Mouse (Mus musculus) brain, embryonic 14.5 days (tissue): ENCODE results near the gene Fkbp4. TPM values are rescaled to one million over a fixed set of nuclear protein-coding genes. Genes with fewer than 3 reads are reported as not detected.
A peak's percentile ranks its signal among the peaks of the same experiment; 100 is the strongest.
"Not testable (repeated sequence)": the region's sequence is repeated elsewhere in the genome, so short reads cannot be mapped to it uniquely, and the experiment has no call there.

Source experiments
- DNase-seq: peaks from one replicate; pipeline ENCODE4 v3.0.0-alpha.2; 2011; ENCODE audit warnings: low read depth
- CTCF ChIP-seq: fragments of 200-500 bp; IDR thresholded peaks from 2 replicates; pipeline ENCODE4 v1.5.1; 2012; ENCODE audit warnings: inconsistent platforms, mild to moderate bottlenecking, moderate library complexity, borderline replicate concordance; ENCODE audit not compliant: insufficient read depth, insufficient read length; ENCODE audit errors: extremely low read depth
- POLR2A ChIP-seq: fragments of 200-500 bp; IDR thresholded peaks from 2 replicates; pipeline ENCODE4 v1.6.1; 2012; ENCODE audit warnings: mild to moderate bottlenecking, inconsistent platforms, borderline replicate concordance; ENCODE audit not compliant: poor library complexity, insufficient read depth, insufficient read length, severe bottlenecking; ENCODE audit errors: extremely low read depth
- polyA plus RNA-seq: library from polyadenylated mRNA; depleted of rRNA; stranded (reverse); fragments of >200 nt; gene quantifications from 2 replicates; pipeline ENCODE4 v1.2.3, GENCODE M21; 2012

Fkbp4 gene
- polyA plus RNA-seq, 1 experiment = 249 TPM

DNA sequence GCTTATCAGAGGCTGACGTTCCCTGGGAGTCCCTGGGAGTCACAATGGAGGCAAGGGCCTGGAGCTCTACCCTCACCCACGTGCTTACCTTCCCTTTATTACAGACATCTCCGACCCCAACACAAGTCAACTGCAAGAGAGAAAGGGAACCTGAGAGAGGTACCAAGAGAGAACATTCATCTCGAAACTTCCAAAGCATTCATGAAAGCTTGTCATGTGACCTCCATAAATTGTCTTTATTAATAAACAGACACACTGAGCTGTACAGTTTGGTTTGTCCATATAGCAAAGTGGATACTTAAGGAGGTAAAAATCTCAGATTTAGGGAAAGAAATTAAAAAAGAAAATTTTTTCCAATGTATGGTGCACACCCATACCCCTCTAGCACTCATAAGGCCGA lies 22.3 kb downstream of the Fkbp4 start:
- DNase-seq = no peak
- TF ChIP-seq CTCF = no peak
- no peak for TF ChIP-seq POLR2A

DNA sequence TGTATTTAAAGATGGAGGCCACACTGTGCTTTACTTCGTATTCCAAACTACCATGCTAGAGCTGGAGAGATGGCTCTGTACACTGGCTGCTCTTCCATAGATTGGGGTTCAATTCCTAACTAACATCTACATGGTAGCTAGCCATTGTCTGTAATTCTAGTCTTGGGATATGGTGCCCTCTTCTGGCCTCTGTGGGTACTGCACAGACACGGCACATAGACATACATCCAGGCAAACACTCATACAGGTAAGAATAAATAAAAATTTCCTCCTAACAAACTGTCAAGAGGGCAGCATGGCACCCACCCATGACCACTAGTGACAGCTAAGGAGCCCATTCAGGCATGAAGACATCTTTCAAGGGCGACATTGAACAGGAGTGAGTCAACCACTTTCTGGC lies 27.4 kb downstream of the Fkbp4 start:
- DNase-seq = peak; percentile 81
- no peak for TF ChIP-seq POLR2A
- TF ChIP-seq CTCF = peak; percentile 79; the same call in 1 of the 2 replicates

DNA sequence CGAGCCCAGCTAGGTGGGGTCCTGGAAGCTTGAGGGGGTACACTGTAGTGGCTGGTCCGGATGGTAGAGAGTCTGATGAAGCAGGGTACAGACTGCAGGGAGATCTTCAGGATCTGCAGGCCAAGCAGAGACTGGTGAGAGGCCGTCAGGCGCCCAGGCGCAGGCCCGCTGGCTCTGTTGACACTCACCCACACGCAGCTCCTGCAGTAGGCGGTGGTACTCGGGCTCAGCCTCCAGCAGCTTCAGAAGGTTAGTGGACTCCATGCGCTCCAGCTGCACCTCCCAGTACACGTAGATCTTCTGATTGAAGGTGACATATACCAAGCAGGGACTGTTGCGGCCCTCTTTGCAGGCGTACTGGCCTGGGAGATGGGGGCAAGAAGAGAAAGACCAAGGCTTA lies 28.2 kb downstream of the Fkbp4 start:
- TF ChIP-seq CTCF (no peak), POLR2A (no peak)
- no peak for DNase-seq

DNA sequence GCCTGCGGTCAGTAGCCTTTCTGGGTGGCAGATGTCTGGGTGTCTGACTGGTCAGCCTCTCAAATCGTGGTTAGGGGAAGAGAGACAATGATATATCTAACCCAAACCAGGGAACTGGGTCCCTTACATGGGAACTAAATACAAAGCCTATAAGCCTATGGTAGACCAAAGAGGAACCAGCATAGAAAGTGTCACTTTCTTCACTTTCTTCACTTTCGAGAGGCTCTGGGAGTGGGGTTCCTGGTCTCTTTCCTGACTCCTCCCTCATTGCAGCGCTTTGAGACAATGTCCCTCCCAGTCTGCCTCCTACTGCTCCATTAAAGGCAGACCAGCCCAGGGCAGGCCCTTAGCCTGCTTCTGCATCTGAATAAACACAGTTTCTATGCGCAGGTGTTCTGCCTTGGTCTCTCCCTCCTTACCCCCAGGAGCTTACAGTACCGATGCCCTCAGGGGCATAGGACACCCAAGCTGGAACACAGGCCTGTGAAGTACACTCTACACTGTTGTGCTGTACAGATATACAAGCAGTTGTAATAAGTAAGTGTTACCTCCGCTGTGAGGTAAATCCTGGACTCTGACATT lies 29.8 kb downstream of the Fkbp4 start:
- DNase-seq = no peak
- TF ChIP-seq POLR2A (no peak), CTCF (no peak)

DNA sequence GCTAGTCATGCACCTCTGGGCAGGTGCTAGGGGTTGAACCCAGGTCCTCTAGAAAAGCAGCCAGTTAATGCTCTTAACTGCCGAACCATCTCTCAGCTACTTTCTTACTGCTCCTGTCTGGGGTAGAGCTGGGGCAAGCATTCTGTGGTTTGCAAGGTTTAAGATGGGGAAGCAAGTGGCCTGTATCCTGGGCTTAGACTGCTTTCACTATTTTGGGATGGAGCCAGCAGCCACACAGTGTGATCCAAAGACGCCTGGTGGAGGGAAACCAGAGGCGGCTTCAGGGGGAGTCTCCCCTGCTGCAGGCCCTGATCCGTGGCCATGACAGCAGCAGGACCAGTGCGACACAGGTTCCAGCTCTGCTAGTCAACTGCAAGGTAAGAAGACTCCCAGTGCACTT lies 33.8 kb downstream of the Fkbp4 start:
- no peak for DNase-seq
- TF ChIP-seq POLR2A (no peak), CTCF (no peak)

DNA sequence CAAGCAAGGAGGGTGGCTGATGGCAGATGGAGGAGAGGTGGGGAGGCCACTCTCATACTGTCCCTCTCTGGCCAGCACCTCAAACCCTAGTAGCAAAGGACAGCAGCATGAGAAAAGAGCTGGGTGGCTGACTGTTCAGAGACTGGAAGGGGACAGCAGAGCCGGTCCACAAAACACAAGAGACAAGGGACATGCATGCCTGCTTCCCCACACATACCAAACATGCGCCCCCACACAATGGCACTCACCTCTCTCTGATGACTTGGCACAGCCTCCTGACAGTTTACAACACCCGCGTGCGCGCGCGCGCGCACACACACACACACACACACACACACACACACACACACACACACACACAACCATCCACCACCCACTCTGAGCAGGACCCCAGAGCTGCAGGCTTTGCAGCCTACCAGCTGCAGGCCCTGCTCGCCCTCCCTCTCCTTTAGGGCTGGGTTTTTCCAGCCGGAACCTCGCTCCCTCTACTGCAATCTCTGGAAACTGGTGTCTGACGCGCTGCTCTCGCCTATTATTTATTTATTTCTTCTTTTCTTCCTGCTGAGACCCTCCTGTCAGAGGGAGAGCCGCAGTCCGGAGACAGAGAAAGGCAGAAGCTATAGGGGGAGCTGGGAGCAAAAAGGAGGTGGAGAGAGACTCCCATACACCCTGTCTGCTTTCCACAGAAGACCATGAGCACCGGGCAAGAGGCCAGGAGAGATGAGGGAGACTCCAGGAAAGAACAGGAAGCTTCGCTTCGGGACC lies 38.9 kb downstream of the Fkbp4 start:
- peak; percentile 77 for DNase-seq
- TF ChIP-seq POLR2A = no peak
- TF ChIP-seq CTCF = no peak

DNA sequence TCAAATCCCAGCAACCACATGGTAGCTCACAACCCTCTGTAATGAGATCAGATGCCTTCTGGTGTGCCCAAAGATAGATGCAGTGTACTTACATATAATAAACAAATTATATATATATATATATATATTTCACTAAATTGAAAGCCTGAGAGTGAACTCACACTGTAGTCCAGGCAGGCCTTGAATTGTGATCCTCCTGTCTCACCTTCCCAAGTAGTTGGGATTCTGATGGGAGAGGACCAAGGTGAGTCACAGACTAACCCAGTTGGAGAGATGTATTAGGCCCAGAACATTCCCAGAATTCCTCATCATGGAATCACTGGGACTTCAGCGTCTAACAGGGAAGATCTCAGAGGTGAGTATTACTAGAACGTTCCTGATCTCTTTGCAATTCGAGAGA lies 39.5 kb downstream of the Fkbp4 start, which contains the start of gene Nrip2:
TSS of gene Nrip2 (plus strand) at position 301 of the 400 bp plus-strand sequence.
- no peak for DNase-seq
- TF ChIP-seq POLR2A (no peak), CTCF (no peak)

DNA sequence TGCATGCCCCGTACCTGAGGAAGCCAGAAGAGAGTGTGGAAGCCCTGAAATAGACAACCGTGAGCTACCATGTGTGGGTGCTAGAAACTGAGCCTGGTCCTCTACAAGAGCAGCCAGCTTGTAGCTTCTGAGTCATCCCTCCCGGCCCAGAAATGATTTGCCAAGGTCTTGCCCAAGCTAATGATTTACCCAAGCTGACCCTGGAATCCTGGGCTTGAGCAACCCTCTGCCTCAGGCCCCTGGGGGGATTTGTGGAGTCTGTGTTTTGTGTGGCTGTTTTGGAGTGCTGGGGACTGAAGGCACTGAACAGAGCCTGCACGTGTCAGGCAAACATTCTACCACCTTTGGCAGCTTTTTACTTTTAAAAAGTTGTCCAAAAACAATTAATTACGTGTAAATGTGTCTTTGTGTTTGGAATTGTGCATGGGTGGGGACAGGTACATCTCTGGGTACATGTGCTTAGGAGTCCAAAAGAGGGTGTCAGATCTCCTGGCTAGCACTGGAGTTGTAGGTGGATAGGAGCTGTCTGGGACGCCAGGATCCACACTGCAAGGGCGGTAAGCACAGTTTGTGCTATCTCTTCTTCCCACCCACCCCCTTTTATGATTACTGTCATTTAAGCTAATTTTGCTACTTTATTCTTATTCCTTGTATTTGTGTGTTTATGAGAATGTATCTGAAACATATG lies 40.8 kb downstream of the Fkbp4 start:
- no peak for DNase-seq
- TF ChIP-seq CTCF = no peak
- TF ChIP-seq POLR2A = no peak

DNA sequence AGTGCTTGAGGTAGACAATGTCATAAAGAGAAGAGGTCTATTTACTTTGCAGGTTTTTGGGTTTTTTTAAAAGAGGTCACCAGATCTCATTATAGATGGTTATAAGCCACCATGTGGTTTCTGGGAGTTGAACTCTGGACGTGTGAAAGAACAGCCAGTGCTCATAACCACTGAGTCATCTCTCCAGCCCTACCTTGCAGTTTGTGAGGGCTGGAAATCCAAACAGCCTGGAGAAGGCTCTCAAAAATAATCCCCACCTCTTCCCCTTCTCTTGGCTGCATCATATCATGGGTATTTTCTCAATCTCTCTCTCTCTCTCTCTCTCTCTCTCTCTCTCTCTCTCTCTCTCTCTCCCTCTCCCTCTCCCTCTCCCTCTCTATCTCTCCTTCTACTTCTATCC lies 47.8 kb downstream of the Fkbp4 start:
- TF ChIP-seq CTCF (no peak), POLR2A (no peak)
- DNase-seq = no peak

DNA sequence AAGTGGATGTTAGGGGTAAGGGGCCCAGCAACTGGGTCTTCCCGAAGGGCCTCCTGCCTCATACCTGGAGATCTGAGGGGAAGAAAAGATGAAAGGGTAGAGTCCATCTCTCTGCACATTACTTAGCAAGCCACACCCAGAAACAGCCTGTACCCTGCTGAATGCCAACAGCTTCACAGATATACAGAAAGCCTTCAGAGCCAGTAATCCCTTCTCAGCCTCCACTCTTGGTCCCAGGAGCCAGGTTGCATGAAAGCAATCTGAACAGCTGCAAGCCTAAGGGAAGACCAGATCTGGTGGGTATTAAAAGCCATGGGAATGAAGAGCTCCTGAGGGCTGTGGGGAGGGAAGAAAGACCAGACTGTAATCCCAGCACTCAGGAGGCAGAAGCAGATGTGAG lies 49.3 kb downstream of the Fkbp4 start:
- DNase-seq = no peak
- no peak for TF ChIP-seq POLR2A
- TF ChIP-seq CTCF = no peak

DNA sequence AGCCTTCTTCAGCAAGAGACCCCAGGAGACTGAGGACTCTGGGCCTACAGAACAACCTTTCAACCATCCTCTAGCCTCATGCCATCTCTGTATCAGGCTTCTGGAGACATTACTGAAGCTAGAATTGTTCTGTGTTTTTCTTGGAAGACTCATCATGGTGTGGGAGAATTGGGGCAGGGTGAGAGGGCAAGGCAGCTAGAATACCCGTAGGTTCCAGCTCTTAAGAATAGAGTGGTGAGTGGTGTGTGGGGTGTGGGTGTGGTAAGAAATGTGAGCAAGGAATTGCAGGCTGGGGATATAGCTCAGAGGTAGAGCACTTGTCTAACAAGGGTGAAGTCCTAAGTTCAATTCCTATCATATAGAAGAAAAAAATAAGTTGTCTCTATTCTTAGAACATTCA lies 53.5 kb downstream of the Fkbp4 start:
- TF ChIP-seq CTCF (no peak), POLR2A (no peak)
- no peak for DNase-seq

DNA sequence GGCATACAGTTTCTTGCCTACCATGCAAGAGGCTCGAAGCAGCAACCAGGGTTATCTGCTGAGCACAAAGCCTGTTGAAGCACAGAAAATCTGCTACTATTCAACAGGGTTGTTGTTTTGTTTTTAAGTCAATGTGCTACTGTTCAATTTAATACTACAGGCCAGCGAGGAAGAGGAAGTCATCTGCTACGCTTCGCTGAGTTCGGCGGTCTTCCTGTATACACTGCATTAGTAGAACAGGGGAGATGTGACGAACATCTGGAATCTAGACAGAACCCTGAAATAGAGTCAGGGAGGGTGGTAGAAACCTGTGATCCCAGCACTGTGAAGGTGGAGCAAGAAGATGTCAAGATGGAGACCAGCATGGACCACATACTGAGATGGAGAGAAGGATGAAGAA lies 54.7 kb downstream of the Fkbp4 start:
- DNase-seq = no peak
- no peak for TF ChIP-seq POLR2A
- TF ChIP-seq CTCF = no peak

DNA sequence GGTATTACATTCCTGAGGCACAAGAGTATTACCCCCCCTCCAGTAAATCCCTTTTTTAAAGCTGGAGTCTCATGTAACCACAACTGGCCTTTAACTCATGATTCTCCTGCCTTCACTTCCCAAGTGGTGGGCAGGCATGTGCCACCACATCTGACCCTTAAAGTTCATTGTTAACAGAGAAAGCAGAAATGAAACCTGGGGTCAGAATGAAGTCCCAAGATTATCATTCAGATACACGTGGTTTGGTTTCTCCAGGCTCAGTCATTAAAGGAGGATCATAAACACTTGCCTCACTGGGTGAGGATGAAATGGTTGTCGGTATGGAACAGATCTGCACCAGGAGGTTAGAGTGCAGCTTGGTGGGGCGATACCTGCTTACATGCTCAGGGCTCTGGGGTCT lies 57.2 kb downstream of the Fkbp4 start:
- no peak for TF ChIP-seq POLR2A
- no peak for TF ChIP-seq CTCF

DNA sequence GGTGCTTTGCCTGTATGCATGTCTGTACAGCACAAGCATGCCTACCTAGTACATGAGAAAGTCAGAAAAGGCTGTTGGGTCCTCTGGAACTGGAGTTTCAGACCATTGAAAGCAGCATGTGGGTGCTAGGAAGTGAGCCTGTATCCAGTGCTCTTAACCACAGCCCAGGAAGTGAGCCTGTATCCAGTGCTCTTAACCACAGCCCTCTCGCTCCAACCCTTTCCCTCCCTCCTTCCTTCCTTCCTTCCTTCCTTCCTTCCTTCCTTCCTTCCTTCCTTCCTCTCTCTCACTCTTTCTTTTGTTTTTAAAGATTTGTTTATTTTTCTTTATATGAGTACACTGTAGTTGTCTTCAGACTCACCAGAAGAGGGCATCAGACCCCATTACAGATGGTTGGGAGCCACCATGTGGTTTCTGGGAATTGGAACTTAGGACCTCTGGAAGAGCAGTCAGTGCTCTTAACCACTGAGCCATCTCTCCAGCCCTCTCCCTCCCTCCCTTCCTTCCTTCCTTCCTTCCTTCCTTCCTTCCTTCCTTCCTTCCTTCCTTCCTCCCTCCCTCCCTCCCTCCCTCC lies 57.8 kb downstream of the Fkbp4 start:
- not testable (repeated sequence) for DNase-seq

More for the DNA sequence above, 57.2 kb downstream of the Fkbp4 start:
- DNase-seq = no peak
